Mouse (Mus musculus): ENCODE data around the gene Olfr533.
"Not testable (repeated sequence)": the region's sequence is repeated elsewhere in the genome, so short reads cannot be mapped to it uniquely, and the experiment has no call there.

Gene Olfr533

GRCm38 (mm10) chr7:140463070-140463469, at the start of gene Olfr533:
Gene Olfr533, plus strand, starts transcription at chr7:140463370.
- not testable (repeated sequence) for DNase-seq

DNA sequence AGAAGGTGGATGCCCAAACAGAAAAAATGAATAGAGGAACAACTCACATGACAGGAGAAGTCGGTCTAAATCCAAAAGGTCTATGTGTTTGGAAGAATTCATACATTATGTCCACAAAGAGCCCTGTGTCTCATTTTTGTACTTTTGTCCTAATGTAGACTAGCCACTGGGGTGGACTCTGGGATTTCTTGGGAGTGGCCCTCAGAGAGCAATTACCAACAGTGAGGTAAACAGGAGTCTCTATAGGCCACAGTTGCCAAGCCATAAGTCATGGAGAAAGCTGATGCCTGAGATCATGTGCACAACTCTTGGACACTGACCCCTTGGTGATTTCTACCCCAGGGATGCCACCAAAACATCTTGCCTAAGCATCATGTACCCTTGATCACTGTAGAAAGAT, 41.6 kb upstream of the Olfr533 start, which contains the start of gene Olfr532:
Gene Olfr532 (minus strand): TSS at position 101 of the 400 bp plus-strand sequence.
- no peak for DNase-seq

DNA sequence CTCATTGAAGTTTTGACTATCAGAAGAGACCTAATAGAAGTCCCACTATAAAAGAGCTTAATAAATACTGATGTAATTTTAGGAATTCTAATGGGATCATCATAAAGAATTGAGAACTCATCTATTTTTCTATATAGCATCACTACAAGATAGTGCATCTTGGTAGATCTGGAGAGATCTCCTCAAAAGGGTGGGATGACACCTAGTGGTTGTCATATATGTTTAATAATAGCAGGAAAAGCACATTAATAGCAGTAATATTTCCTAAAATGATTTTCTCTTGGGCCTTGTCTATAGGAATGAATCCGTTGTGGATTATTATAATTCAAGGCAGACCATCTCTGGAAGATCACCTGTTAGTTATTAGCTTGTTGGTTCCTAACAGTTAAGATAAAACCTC, 20.0 kb upstream of the Olfr533 start:
- DNase-seq, result no peak

DNA sequence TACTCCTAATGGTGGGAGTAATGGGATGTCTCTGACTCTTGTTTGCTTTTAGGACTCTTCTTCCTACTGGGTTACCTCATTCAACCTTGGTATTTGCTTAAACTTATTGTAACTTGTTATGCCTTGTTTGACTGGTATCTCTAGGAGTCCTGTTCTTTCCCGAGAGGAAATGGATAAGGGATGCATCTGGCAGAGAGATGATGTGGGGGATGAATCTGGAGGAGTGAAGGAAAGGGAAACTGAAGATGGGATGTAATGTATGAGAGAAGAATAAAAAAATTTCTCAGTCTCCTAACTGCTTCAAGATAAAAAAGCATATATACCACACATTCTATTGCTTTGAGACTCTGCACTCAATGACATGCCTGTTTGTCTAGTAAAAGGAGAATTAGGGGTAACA, 14.7 kb downstream of the Olfr533 start:
- no peak for DNase-seq

- no peak for DNase-seq
These were observed 15.6 kb downstream of the Olfr533 start for GRCm38 (mm10) chr7:140478733-140479132.

DNA sequence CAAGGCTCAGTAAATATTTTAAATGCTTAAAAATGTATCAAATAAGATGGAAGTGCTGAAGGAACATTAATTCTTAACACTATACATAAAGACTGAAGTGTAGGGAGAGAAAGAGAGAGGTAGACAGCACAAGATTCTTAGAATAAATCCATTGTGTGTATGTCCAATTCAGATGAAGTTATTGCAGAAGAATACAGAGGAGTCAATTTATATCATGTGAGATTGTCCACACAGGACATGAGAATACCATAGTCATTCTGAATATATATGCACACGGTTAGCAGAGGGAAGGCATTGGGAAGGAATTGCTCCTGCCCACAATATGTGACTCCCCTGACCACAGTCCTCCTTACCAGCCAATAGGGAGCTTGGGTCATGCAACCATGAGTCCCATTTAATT, 20.7 kb downstream of the Olfr533 start, which contains the start of gene Olfr535:
Gene Olfr535 (plus strand): TSS at position 301 of the 400 bp plus-strand sequence.
- DNase-seq, result no peak

DNA sequence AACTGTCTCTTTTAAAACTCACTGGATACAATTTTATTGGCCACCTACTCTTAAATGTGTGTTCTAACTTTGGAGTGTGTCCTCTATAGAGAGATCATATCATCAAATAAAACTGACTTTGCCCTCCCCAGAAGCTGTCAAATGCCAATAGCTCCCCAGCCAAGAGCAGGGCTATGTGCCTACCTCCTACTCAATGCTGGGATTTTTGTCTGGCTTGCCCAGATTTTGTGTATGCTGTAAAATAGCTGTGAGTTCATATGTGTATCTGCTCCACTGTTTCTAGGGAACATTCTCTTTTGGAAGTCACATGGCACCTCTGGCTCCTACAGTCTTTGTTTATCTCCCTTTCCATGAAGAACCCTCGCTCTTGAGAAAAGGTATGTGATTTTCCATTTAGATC, 25.8 kb downstream of the Olfr533 start:
- DNase-seq, result no peak

GRCm38 (mm10) chr7:140494231-140494630, 31.1 kb downstream of the Olfr533 start:
- no peak for DNase-seq

GRCm38 (mm10) chr7:140494702-140495101, 31.5 kb downstream of the Olfr533 start:
- no peak for DNase-seq

- DNase-seq, result peak in 1 of 2 experiments; percentile 9
These were observed 44.3 kb downstream of the Olfr533 start, which contains the start of gene Olfr536 for GRCm38 (mm10) chr7:140507346-140508021. Gene Olfr536, minus strand, starts transcription at chr7:140507396.

Measured in kidney, postnatal 36 days (tissue).